Mouse (Mus musculus) stomach, postnatal 0 days (tissue): Measurements from ENCODE around the gene Zdhhc17.

Experiments
- CTCF ChIP-seq: IDR thresholded peaks from 2 replicates; pipeline ENCODE4 v1.5.1; 2016; ENCODE audit warnings: antibody characterized with exemption, low read depth, mild to moderate bottlenecking, moderate library complexity
- EP300 ChIP-seq: optimal IDR thresholded peaks from 2 replicates; pipeline ENCODE3; 2016; ENCODE audit warnings: antibody characterized with exemption

- no peak for TF ChIP-seq EP300
- no peak for TF ChIP-seq CTCF
These were observed 38.5 kb downstream of the Zdhhc17 start for GRCm38 (mm10) chr10:110971483-110971882.
